Mouse (Mus musculus): ENCODE measurements around the gene Cdk2. TPM values are rescaled to one million over a fixed set of nuclear protein-coding genes. Genes with fewer than 3 reads are reported as not detected.
"Not testable (repeated sequence)": the region's sequence is repeated elsewhere in the genome, so short reads cannot be mapped to it uniquely, and the experiment has no call there.

Cdk2 gene
- polyA plus RNA-seq, 1 experiment from 2014 or later, result 99.5 TPM

DNA sequence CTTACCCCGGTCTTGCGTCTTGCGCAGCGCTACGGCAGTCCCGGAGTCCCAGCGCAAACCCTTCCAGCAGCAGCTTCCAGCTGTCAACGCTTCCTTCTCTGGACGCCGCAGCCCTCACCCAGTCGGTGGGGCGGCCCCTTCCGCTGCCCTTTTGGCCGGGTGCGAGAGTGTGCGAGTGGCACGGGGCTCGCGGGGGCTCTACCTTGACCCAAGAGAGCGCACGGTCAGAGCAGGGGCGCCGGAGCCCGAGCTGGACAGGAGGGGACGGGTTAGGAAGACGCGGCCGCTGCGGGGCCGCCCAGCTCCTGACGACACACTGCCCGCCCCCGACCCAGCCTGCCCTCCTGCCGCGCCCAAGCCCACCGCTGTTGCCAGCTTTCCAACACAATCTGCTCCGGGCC, 39.0 kb upstream of the Cdk2 start:
- H3K27ac ChIP-seq (ENCODE audit: low read depth, low read length), result no peak overlapping the region
- DNase-seq (ENCODE audit: low spot score) (peak; percentile 54), ATAC-seq (ENCODE audit: insufficient read depth, low FRiP score, low TSS enrichment) (no peak)
- H3K9ac ChIP-seq (ENCODE audit: low read length), result peak overlapping the region; percentile 72
- H3K9me3 ChIP-seq (ENCODE audit: control insufficient read depth, low read length), result no peaks in the 10 kb centered on the region
- H3K36me3 ChIP-seq (ENCODE audit: control insufficient read depth, insufficient read depth, low read length), result no peaks in the 10 kb centered on the region
- under 1% methylated on average over 35 of the region's 37 CpGs for WGBS
- H3K4me1 ChIP-seq (ENCODE audit: control insufficient read depth, insufficient read depth, low read length), result peaks cover 3% of the 10 kb centered on the region; the same call in 1 of the 2 replicates
- H3K4me3 ChIP-seq (ENCODE audit: low read depth, low read length), result peak overlapping the region; percentile 55
- H3K4me2 ChIP-seq (ENCODE audit: low read depth), result peak overlapping the region; percentile 95
- peaks cover 23% of the 10 kb centered on the region for H3K27me3 ChIP-seq (ENCODE audit: control insufficient read depth, insufficient read depth, low read length)

DNA sequence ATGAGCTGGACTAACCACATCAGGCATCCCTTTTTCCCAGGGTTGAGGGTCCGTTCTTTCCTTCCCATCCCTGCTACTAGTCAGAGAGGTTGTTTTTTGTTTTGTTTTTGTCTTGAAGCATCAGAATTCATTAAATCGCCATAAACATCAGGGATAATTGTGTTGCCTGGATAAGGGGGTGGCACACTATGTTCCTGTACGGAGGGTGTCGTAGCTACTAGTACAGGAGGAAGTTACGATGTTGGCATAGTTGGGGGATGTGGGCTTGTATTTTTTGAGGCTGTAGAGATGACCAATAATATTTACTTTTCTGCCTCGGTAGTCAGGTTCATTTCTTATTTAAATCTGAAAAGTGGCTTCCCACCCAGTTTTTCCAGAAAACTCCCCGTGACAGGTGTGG, 38.4 kb upstream of the Cdk2 start:
- ATAC-seq (ENCODE audit: insufficient read depth, low FRiP score, low TSS enrichment), result no peak
- Histone ChIP-seq H3K4me1 (ENCODE audit: control insufficient read depth, insufficient read depth, low read length) (0 out of 2 replicates have a peak, but pooled peaks cover 3% of the 10 kb centered on the region), H3K4me2 (ENCODE audit: low read depth) (peak overlapping the region; percentile 95), H3K9me3 (ENCODE audit: control insufficient read depth, low read length) (no peaks in the 10 kb centered on the region), H3K27me3 (ENCODE audit: control insufficient read depth, insufficient read depth, low read length) (peaks cover 23% of the 10 kb centered on the region), H3K36me3 (ENCODE audit: control insufficient read depth, insufficient read depth, low read length) (no peaks in the 10 kb centered on the region), H3K27ac (ENCODE audit: low read depth, low read length) (no peak overlapping the region), H3K9ac (ENCODE audit: low read length) (no peak overlapping the region), H3K4me3 (ENCODE audit: low read depth, low read length) (peak overlapping the region; percentile 55)
- WGBS, result 4% methylated on average over 7 of the region's 7 CpGs
- no peak for DNase-seq (ENCODE audit: low spot score)

DNA sequence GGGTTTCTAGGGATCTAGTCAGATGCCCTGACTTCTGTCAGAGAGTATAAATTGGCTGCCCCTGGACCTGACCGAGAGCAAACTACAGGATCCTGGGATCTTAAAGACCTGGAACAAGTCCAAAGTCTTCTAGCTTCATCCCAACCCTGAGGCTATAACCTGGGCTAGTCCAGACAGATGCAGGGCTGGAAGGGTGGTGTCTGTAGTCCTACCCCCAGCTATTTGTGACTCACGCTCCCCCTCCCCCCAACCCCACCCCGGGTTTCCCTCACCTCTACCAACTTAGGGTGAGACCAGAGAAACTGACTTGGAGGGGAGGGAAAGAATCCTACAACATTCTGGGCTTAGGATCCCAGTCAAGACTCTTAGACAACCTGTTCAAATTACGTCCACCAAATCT, 37.8 kb upstream of the Cdk2 start:
- H3K4me3 ChIP-seq (ENCODE audit: low read depth, low read length), result no peak overlapping the region
- H3K9ac ChIP-seq (ENCODE audit: low read length), result no peak overlapping the region
- H3K27me3 ChIP-seq (ENCODE audit: control insufficient read depth, insufficient read depth, low read length), result peaks cover 23% of the 10 kb centered on the region
- DNase-seq (ENCODE audit: low spot score), result no peak
- H3K4me2 ChIP-seq (ENCODE audit: low read depth), result no peak overlapping the region
- WGBS, result 39% methylated on average over 4 of the region's 4 CpGs
- no peaks in the 10 kb centered on the region for H3K36me3 ChIP-seq (ENCODE audit: control insufficient read depth, insufficient read depth, low read length)
- no peaks in the 10 kb centered on the region for H3K9me3 ChIP-seq (ENCODE audit: control insufficient read depth, low read length)
- no peak for ATAC-seq (ENCODE audit: insufficient read depth, low FRiP score, low TSS enrichment)
- peaks cover 3% of the 10 kb centered on the region; the same call in 1 of the 2 replicates for H3K4me1 ChIP-seq (ENCODE audit: control insufficient read depth, insufficient read depth, low read length)
- H3K27ac ChIP-seq (ENCODE audit: low read depth, low read length), result no peak overlapping the region

DNA sequence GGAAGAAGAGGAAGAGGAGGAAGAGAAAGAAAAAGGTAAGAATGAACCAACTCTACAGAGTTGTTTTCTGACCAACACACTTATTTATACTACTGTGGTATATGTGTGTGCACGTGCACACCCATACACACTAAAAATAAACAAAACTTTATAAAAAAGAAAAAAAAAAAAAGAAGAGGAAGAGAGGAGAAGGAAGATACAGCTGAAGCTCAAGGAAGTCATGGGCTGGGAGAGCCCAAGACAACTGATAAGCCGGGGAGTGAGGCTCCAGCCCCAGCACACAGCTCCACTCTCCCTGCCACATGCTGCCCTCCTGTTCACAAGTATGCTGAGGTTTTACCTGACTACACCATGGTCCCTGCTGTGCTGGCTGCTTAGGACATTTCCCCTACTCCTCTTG, 35.5 kb upstream of the Cdk2 start:
- H3K9me3 ChIP-seq (ENCODE audit: control insufficient read depth, low read length), result no peaks in the 10 kb centered on the region
- H3K4me3 ChIP-seq (ENCODE audit: low read depth, low read length), result no peak overlapping the region
- H3K36me3 ChIP-seq (ENCODE audit: control insufficient read depth, insufficient read depth, low read length), result no peaks in the 10 kb centered on the region
- H3K4me1 ChIP-seq (ENCODE audit: control insufficient read depth, insufficient read depth, low read length), result peaks cover 6% of the 10 kb centered on the region; the same call in 1 of the 2 replicates
- peaks cover 23% of the 10 kb centered on the region for H3K27me3 ChIP-seq (ENCODE audit: control insufficient read depth, insufficient read depth, low read length)
- DNase-seq (ENCODE audit: low spot score) (no peak), ATAC-seq (ENCODE audit: insufficient read depth, low FRiP score, low TSS enrichment) (no peak)
- no peak overlapping the region for H3K9ac ChIP-seq (ENCODE audit: low read length)
- WGBS, result 64% methylated on average over 2 of the region's 2 CpGs
- H3K4me2 ChIP-seq (ENCODE audit: low read depth), result no peak overlapping the region
- H3K27ac ChIP-seq (ENCODE audit: low read depth, low read length), result no peak overlapping the region

DNA sequence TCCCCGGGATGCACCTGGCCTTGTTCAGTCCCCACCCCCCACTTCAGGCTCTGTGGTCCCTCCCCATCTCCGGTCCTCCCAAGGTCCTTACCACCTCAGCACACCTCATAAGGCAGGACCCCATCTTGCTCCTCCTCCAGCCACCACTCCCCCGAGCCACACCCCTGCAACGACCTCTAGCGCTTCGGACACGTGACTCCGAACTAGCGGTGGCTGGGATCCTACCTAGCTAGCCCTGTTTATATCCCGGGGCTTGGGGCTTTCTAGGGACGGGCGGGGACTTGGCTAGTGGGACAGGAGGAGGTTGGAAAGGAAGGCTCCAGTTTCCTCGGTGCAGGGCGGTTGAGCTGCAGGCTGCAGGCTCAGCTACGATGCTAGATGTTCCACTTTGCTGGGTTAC, 32.6 kb upstream of the Cdk2 start:
- DNase-seq (ENCODE audit: low spot score) (peak; percentile 23), ATAC-seq (ENCODE audit: insufficient read depth, low FRiP score, low TSS enrichment) (no peak)
- WGBS, result 3% methylated on average over 14 of the region's 15 CpGs
- Histone ChIP-seq H3K27ac (ENCODE audit: low read depth, low read length) (no peak overlapping the region), H3K27me3 (ENCODE audit: control insufficient read depth, insufficient read depth, low read length) (peaks cover 3% of the 10 kb centered on the region), H3K9ac (ENCODE audit: low read length) (no peak overlapping the region; the same call in 1 of the 2 replicates), H3K36me3 (ENCODE audit: control insufficient read depth, insufficient read depth, low read length) (no peaks in the 10 kb centered on the region), H3K4me1 (ENCODE audit: control insufficient read depth, insufficient read depth, low read length) (peaks cover 3% of the 10 kb centered on the region; the same call in 1 of the 2 replicates), H3K4me2 (ENCODE audit: low read depth) (peak overlapping the region; percentile 29), H3K4me3 (ENCODE audit: low read depth, low read length) (no peak overlapping the region), H3K9me3 (ENCODE audit: control insufficient read depth, low read length) (no peaks in the 10 kb centered on the region)

DNA sequence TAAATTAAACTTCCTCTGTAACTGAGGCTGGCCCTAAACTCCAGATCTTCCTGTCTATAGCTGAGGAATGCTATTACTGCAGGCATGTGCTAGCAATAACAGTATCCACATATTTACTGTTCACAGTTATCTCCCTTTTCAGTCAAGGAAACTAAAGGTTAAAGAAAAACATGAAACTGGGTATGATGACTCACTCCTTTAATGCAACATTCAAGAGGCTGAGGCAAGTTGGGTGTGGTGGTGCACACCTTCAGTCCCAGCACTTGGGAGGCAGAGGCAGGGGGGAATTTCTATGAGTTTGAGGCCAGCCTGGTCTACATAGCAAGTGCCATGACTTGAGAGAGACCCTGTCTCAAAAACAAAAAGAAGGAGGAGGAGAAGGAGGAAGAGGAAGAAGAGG, 27.2 kb upstream of the Cdk2 start:
- Histone ChIP-seq H3K4me3 (ENCODE audit: low read depth, low read length) (no peak overlapping the region), H3K4me2 (ENCODE audit: low read depth) (no peak overlapping the region), H3K9ac (ENCODE audit: low read length) (no peak overlapping the region), H3K27ac (ENCODE audit: low read depth, low read length) (no peak overlapping the region), H3K36me3 (ENCODE audit: control insufficient read depth, insufficient read depth, low read length) (no peaks in the 10 kb centered on the region), H3K9me3 (ENCODE audit: control insufficient read depth, low read length) (no peaks in the 10 kb centered on the region), H3K27me3 (ENCODE audit: control insufficient read depth, insufficient read depth, low read length) (no peaks in the 10 kb centered on the region), H3K4me1 (ENCODE audit: control insufficient read depth, insufficient read depth, low read length) (no peaks in the 10 kb centered on the region)
- ATAC-seq (ENCODE audit: insufficient read depth, low FRiP score, low TSS enrichment), result no peak
- DNase-seq (ENCODE audit: low spot score), result no peak

DNA sequence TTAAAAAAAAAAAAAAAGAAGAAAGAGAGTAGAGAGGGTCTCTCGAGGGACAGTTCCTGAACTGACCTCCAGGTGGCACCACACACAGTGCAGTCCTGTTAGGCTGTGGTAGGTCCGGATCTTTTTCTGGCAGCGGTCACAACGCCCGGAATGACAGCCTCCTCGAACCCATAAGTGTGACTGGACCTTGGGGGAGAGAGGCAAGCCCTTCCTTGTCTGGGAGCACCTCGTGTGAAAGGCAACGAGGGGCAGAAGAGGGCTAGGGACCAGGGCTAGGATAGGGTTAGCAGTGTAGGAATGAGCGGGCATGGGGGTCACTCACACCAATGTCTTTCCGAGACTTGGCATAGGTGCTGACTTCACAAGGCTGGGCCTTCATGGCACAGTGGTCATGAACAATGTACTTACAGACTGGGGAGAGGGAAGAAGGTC, 26.2 kb upstream of the Cdk2 start:
- 25% methylated on average over 10 of the region's 10 CpGs for WGBS

DNA sequence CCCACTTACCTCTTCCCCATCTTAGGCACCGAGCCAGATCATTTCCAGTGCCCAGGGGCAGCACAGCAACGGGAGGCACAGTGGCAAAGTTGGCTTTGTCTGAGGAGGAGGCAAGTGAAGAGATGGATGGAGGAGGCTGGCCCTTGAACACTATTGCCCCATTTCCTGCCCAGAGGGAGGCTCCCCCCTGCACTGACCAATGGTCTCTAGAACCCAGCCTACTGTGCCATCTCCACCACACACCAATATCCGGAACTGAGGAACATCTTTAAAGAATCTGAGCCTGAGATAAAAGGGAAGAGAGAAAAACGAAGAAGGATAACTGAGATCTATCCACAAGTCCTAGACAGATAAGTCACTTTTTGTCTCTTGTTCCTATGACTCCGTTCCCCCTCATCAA, 23.2 kb upstream of the Cdk2 start:
- 85% methylated on average over 5 of the region's 5 CpGs for WGBS
- no peaks in the 10 kb centered on the region for H3K27me3 ChIP-seq (ENCODE audit: control insufficient read depth, insufficient read depth, low read length)
- no peak overlapping the region for H3K4me2 ChIP-seq (ENCODE audit: low read depth)
- ATAC-seq (ENCODE audit: insufficient read depth, low FRiP score, low TSS enrichment) (no peak), DNase-seq (ENCODE audit: low spot score) (no peak)
- H3K36me3 ChIP-seq (ENCODE audit: control insufficient read depth, insufficient read depth, low read length), result no peaks in the 10 kb centered on the region
- H3K9ac ChIP-seq (ENCODE audit: low read length), result no peak overlapping the region
- no peak overlapping the region for H3K27ac ChIP-seq (ENCODE audit: low read depth, low read length)
- H3K4me3 ChIP-seq (ENCODE audit: low read depth, low read length), result no peak overlapping the region
- H3K9me3 ChIP-seq (ENCODE audit: control insufficient read depth, low read length), result no peaks in the 10 kb centered on the region
- no peaks in the 10 kb centered on the region for H3K4me1 ChIP-seq (ENCODE audit: control insufficient read depth, insufficient read depth, low read length)

More for the DNA sequence above, 26.2 kb upstream of the Cdk2 start:
- ATAC-seq (ENCODE audit: insufficient read depth, low FRiP score, low TSS enrichment), result 0 out of 2 replicates have a peak, but pooled peaks have one; percentile 50
- H3K4me2 ChIP-seq (ENCODE audit: low read depth), result no peak overlapping the region
- no peaks in the 10 kb centered on the region for H3K36me3 ChIP-seq (ENCODE audit: control insufficient read depth, insufficient read depth, low read length)
- DNase-seq (ENCODE audit: low spot score), result peak; percentile 64
- H3K4me3 ChIP-seq (ENCODE audit: low read depth, low read length), result no peak overlapping the region
- H3K27ac ChIP-seq (ENCODE audit: low read depth, low read length), result no peak overlapping the region
- H3K9ac ChIP-seq (ENCODE audit: low read length), result no peak overlapping the region
- H3K4me1 ChIP-seq (ENCODE audit: control insufficient read depth, insufficient read depth, low read length), result no peaks in the 10 kb centered on the region
- H3K9me3 ChIP-seq (ENCODE audit: control insufficient read depth, low read length), result no peaks in the 10 kb centered on the region
- no peaks in the 10 kb centered on the region for H3K27me3 ChIP-seq (ENCODE audit: control insufficient read depth, insufficient read depth, low read length)

DNA sequence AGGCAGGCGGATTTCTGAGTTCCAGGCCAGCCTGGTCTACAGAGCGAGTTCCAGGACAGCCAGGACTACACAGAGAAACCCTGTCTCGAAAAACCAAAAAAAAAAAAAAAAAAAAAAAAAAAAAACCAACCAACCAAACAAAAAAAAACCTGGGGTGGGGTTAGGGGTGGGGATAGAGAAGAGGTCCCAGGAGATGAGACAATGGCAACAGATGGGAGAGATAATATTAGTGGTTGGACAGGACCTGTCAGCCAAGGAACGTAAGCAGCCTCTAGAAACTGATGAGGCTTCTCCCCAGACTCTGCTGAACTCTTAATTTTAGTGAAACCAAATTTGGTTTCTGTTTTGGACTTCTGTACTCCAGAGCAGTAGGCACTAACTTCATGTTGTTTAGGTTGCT, 20.6 kb upstream of the Cdk2 start:
- ATAC-seq (ENCODE audit: insufficient read depth, low FRiP score, low TSS enrichment); H3K4me2 ChIP-seq (ENCODE audit: low read depth); H3K27ac ChIP-seq (ENCODE audit: low read depth, low read length); H3K4me3 ChIP-seq (ENCODE audit: low read depth, low read length); H3K4me1 ChIP-seq (ENCODE audit: control insufficient read depth, insufficient read depth, low read length); DNase-seq (ENCODE audit: low spot score); H3K36me3 ChIP-seq (ENCODE audit: control insufficient read depth, insufficient read depth, low read length); H3K27me3 ChIP-seq (ENCODE audit: control insufficient read depth, insufficient read depth, low read length); H3K9ac ChIP-seq (ENCODE audit: low read length); H3K9me3 ChIP-seq (ENCODE audit: control insufficient read depth, low read length): not testable (repeated sequence)
- WGBS, result 77% methylated on average over 3 of the region's 4 CpGs
